Comparison of ENCODE assay signal across 8 mouse cellular contexts in the genomic region with DNA sequence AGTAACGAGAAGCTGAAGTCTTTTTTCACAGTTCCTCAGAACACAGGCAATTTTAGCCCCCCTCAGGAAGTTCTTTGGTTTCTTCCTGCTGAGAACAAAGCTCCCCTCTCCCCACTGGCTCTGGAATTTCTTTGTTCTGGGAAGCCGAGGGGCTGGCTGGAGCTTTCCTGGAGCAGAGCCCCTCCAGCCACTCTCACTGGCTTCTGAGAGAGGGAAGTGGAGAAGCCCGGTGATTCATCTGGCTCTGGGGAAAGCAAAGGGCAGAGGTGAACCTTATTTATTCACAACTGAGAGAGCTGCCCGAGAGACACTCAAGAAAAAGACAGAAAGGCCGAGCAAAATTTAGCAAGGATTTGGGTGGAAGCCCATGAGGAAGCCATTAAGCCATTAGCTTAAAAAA.
DNase-seq lines count a peak whose midpoint lies in the region; ATAC-seq and TF ChIP-seq lines count a peak whose summit lies in the region.

No protein-coding gene starts in this region.

- no peak for DNase-seq in layer of hippocampus, adult 2 months (ENCODE audit: low spot score in 2 of 2)
- DNase-seq in layer of hippocampus, postnatal 36 days = no peak
- DNase-seq in embryo, embryonic 10 days (ENCODE audit: low spot score) = peak; percentile 76
- DNase-seq in heart, embryonic 10.5 days (ENCODE audit: low spot score) = no peak
- peak; percentile 89 for DNase-seq in mesoderm, embryonic 11.5 days (ENCODE audit: low read depth, low spot score)
- DNase-seq in frontal cortex, adult 2 months (ENCODE audit: extremely low spot score in 1 of 2, low spot score in 1 of 2) = no peak
- DNase-seq in left cerebral cortex, adult 2 months (ENCODE audit: extremely low spot score in 1 of 2, low spot score in 2 of 2) = no peak

- H3K9ac ChIP-seq in kidney, embryonic 14.5 days (ENCODE audit: low read depth, low read length) = peak overlapping the region; percentile 42; the same call in 1 of the 2 replicates

- H3K9me3 ChIP-seq in heart, embryonic 10.5 days = no peaks in the 10 kb centered on the region
- no peaks in the 10 kb centered on the region for H3K9me3 ChIP-seq in kidney, embryonic 14.5 days (ENCODE audit: control insufficient read depth, low read length)

- ATAC-seq in kidney, embryonic 14.5 days (ENCODE audit: low FRiP score, low TSS enrichment) = peak; percentile 71

- 6% methylated on average over 5 of the region's 5 CpGs for WGBS in heart, embryonic 10.5 days
- 3% methylated on average over 5 of the region's 5 CpGs for WGBS in kidney, embryonic 14.5 days

- intact Hi-C loops in left cerebral cortex, adult 2 months (cut with DNase I) = loop anchor here (5.0 to 10.0 kb wide), 5 partner anchors 47 to 313 kb away; no protein-coding TSS in a partner anchor

- H3K4me2 ChIP-seq in kidney, embryonic 14.5 days (replicated peaks; ENCODE audit: low read depth, low read length) = peak overlapping the region; percentile 27; the same call in 1 of the 2 replicates

- TF ChIP-seq CTCF in layer of hippocampus, adult 2 months (conservative IDR thresholded peaks at IDR 0.05) = no peak
- TF ChIP-seq CTCF in left cerebral cortex, adult 2 months (IDR thresholded peaks at IDR 0.05) = no peak

- peak overlapping the region; percentile 94; the same call in 1 of the 2 replicates for H3K27ac ChIP-seq in layer of hippocampus, adult 2 months
- H3K27ac ChIP-seq in heart, embryonic 10.5 days = peak overlapping the region; percentile 88
- H3K27ac ChIP-seq in kidney, embryonic 14.5 days (ENCODE audit: low read depth, low read length) = peak overlapping the region; percentile 91
- no peak overlapping the region for H3K27ac ChIP-seq in left cerebral cortex, adult 2 months

- H3K4me1 ChIP-seq in heart, embryonic 10.5 days = no peaks in the 10 kb centered on the region
- no peaks in the 10 kb centered on the region for H3K4me1 ChIP-seq in kidney, embryonic 14.5 days (ENCODE audit: control insufficient read depth, insufficient read depth, low read length)

- no peak overlapping the region for H3K4me3 ChIP-seq in layer of hippocampus, adult 2 months
- H3K4me3 ChIP-seq in heart, embryonic 10.5 days = 0 out of 2 replicates have a peak overlapping the region, but pooled peaks have one; percentile 12
- peak overlapping the region; percentile 2; the same call in 1 of the 2 replicates for H3K4me3 ChIP-seq in kidney, embryonic 14.5 days (ENCODE audit: low read length)
- H3K4me3 ChIP-seq in left cerebral cortex, adult 2 months = no peak overlapping the region

- no peaks in the 10 kb centered on the region for H3K36me3 ChIP-seq in heart, embryonic 10.5 days
- H3K36me3 ChIP-seq in kidney, embryonic 14.5 days (ENCODE audit: control insufficient read depth, insufficient read depth, low read length) = no peaks in the 10 kb centered on the region

- H3K27me3 ChIP-seq in heart, embryonic 10.5 days (ENCODE audit: insufficient read depth, poor library complexity, severe bottlenecking) = peaks cover 34% of the 10 kb centered on the region; the same call in 1 of the 2 replicates
- H3K27me3 ChIP-seq in kidney, embryonic 14.5 days (ENCODE audit: control insufficient read depth, insufficient read depth, low read length) = peaks cover 4% of the 10 kb centered on the region; the same call in 1 of the 2 replicates

Comparison
In these comparisons a context has a peak if more than half of its experiments do, and no peak if none do; other contexts are left out.
1. DNase-seq: peak in embryo, embryonic 10 days (single experiment) and mesoderm, embryonic 11.5 days (single experiment); none in layer of hippocampus, adult 2 months (0 of 2), layer of hippocampus, postnatal 36 days (0 of 2), heart, embryonic 10.5 days (single experiment), frontal cortex, adult 2 months (0 of 2) and left cerebral cortex, adult 2 months (0 of 2).
2. H3K4me3 ChIP-seq: peak in heart, embryonic 10.5 days (single experiment) and kidney, embryonic 14.5 days (single experiment); none in layer of hippocampus, adult 2 months (single experiment) and left cerebral cortex, adult 2 months (single experiment).